Mouse (Mus musculus) neural tube, embryonic 12.5 days (tissue): ENCODE results near the gene Usp24. TPM values are rescaled to one million over a fixed set of nuclear protein-coding genes. Genes with fewer than 3 reads are reported as not detected.

Source experiments
- ATAC-seq: fragments of 200-750 bp; cut with Nextera tagmentation; 2 replicates; pipeline ENCODE4 v1.8.0; 2017; ENCODE audit warnings: low read depth, mild to moderate bottlenecking, moderate TSS enrichment, moderate library complexity; ENCODE audit not compliant: low FRiP score
- H3K27ac ChIP-seq: fragments of 300-500 bp; sonication (generic); 2 replicates; pipeline ENCODE4 v1.5.1; 2016
- H3K27me3 ChIP-seq: fragments of 300-500 bp; sonication (generic); replicated peaks from 2 replicates; pipeline ENCODE4 v1.6.1; 2016; ENCODE audit warnings: mild to moderate bottlenecking
- H3K36me3 ChIP-seq: fragments of 300-500 bp; sonication (generic); 2 replicates; pipeline ENCODE4 v1.6.1; 2016; ENCODE audit warnings: mild to moderate bottlenecking
- H3K4me1 ChIP-seq: fragments of 300-500 bp; sonication (generic); 2 replicates; pipeline ENCODE4 v1.6.1; 2016
- H3K4me2 ChIP-seq: fragments of 300-500 bp; sonication (generic); replicated peaks from 2 replicates; pipeline ENCODE4 v1.6.1; 2016; ENCODE audit warnings: mild to moderate bottlenecking
- H3K4me3 ChIP-seq: fragments of 300-500 bp; sonication (generic); 2 replicates; pipeline ENCODE4 v1.5.1; 2016
- H3K9ac ChIP-seq: fragments of 300-500 bp; sonication (generic); 2 replicates; pipeline ENCODE4 v1.6.1; 2016; ENCODE audit warnings: mild to moderate bottlenecking
- H3K9me3 ChIP-seq: fragments of 300-500 bp; sonication (generic); 2 replicates; pipeline ENCODE4 v1.6.1; 2016; ENCODE audit warnings: mild to moderate bottlenecking
- WGBS: fragments of 180-500 bp; shearing (Covaris S2); methylation state at CpG from one replicate; pipeline ENCODE4 v1.1.7; 2016; 5-methylcytosine and 5-hydroxymethylcytosine counted together
- polyA plus RNA-seq: library from polyadenylated mRNA; unstranded; fragments of >200 nt; fragmentation: Nextera tagmentation; extraction: Ambion mirVana; gene quantifications from 2 replicates; pipeline ENCODE4 v1.2.1, GENCODE M21; 2016

The Usp24 gene
- polyA plus RNA-seq: 10.2 and 11.9 TPM in 2 replicates

- under 1% methylated on average over 59 of the region's 60 CpGs for WGBS
- Histone ChIP-seq H3K9me3 (no peaks in the 10 kb centered on the region), H3K4me3 (peak within 1 kb of the TSS; percentile 96), H3K27ac (peak within 1 kb of the TSS; percentile 94), H3K9ac (peak within 1 kb of the TSS; percentile 97), H3K27me3 (no peaks in the 10 kb centered on the region), H3K4me1 (peaks cover 24% of the 10 kb centered on the region), H3K4me2 (peak within 1 kb of the TSS; percentile 89), H3K36me3 (no peaks in the 10 kb centered on the region)
- ATAC-seq: peak; percentile 85
Observed at GRCm38 (mm10) chr4:106315921-106316350, at the start of gene Usp24. Gene Usp24 (plus strand): TSS chr4:106316213.

DNA sequence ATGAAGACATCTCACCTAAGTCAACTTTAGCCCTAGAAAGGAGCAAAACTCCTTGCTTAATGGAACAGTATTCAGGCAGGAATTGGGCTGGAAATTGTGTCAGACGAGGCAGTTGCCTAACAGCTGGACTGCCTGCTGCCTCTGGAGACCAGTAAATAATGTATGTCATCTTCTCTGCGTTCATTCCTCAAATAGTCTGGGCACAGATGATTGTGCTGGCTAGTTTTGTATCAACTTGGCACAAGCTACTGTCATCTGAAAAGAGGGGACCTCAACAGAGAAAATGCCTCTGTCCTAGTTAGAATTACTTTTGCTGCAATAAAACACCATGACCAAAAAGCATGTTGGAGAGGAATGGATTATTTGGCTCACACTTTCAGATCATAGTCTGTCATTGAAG is 39.1 kb upstream of the Usp24 start:
- 45% methylated on average over 2 of the region's 2 CpGs for WGBS
- Histone ChIP-seq H3K4me2 (no peak overlapping the region), H3K27me3 (no peaks in the 10 kb centered on the region), H3K9ac (no peak overlapping the region), H3K9me3 (no peaks in the 10 kb centered on the region), H3K4me3 (no peak overlapping the region), H3K27ac (no peak overlapping the region), H3K36me3 (no peaks in the 10 kb centered on the region), H3K4me1 (no peaks in the 10 kb centered on the region)
- ATAC-seq: no peak

GRCm38 (mm10) chr4:106279177-106279576 is 36.8 kb upstream of the Usp24 start:
- H3K4me3 ChIP-seq: no peak overlapping the region
- 59% methylated on average over 4 of the region's 4 CpGs for WGBS
- H3K27ac ChIP-seq: no peak overlapping the region
- no peaks in the 10 kb centered on the region for H3K27me3 ChIP-seq
- no peaks in the 10 kb centered on the region for H3K9me3 ChIP-seq
- no peak for ATAC-seq
- no peak overlapping the region for H3K9ac ChIP-seq
- H3K4me2 ChIP-seq: no peak overlapping the region
- H3K36me3 ChIP-seq: no peaks in the 10 kb centered on the region
- no peaks in the 10 kb centered on the region for H3K4me1 ChIP-seq

GRCm38 (mm10) chr4:106281128-106281491 is 34.9 kb upstream of the Usp24 start:
- 97% methylated on average over 2 of the region's 2 CpGs for WGBS
- H3K4me1 ChIP-seq: no peaks in the 10 kb centered on the region
- H3K36me3 ChIP-seq: no peaks in the 10 kb centered on the region
- H3K9me3 ChIP-seq: no peaks in the 10 kb centered on the region
- H3K27ac ChIP-seq: no peak overlapping the region
- no peak overlapping the region for H3K4me2 ChIP-seq
- no peak overlapping the region for H3K9ac ChIP-seq
- no peaks in the 10 kb centered on the region for H3K27me3 ChIP-seq
- no peak overlapping the region for H3K4me3 ChIP-seq
- no peak for ATAC-seq

- Histone ChIP-seq H3K4me3 (no peak overlapping the region), H3K27ac (no peak overlapping the region), H3K36me3 (no peaks in the 10 kb centered on the region), H3K4me1 (no peaks in the 10 kb centered on the region), H3K4me2 (no peak overlapping the region), H3K9ac (no peak overlapping the region), H3K27me3 (no peaks in the 10 kb centered on the region), H3K9me3 (no peaks in the 10 kb centered on the region)
- no peak for ATAC-seq
- 73% methylated on average over 8 of the region's 8 CpGs for WGBS
Observed at GRCm38 (mm10) chr4:106281492-106282122, 34.4 kb upstream of the Usp24 start.

GRCm38 (mm10) chr4:106282123-106282510 is 33.9 kb upstream of the Usp24 start:
- Histone ChIP-seq H3K4me2 (no peak overlapping the region), H3K9ac (no peak overlapping the region), H3K36me3 (no peaks in the 10 kb centered on the region), H3K27ac (no peak overlapping the region), H3K4me3 (no peak overlapping the region), H3K27me3 (no peaks in the 10 kb centered on the region), H3K4me1 (no peaks in the 10 kb centered on the region), H3K9me3 (no peaks in the 10 kb centered on the region)
- WGBS: 89% methylated on average over 3 of the region's 3 CpGs
- ATAC-seq: no peak

DNA sequence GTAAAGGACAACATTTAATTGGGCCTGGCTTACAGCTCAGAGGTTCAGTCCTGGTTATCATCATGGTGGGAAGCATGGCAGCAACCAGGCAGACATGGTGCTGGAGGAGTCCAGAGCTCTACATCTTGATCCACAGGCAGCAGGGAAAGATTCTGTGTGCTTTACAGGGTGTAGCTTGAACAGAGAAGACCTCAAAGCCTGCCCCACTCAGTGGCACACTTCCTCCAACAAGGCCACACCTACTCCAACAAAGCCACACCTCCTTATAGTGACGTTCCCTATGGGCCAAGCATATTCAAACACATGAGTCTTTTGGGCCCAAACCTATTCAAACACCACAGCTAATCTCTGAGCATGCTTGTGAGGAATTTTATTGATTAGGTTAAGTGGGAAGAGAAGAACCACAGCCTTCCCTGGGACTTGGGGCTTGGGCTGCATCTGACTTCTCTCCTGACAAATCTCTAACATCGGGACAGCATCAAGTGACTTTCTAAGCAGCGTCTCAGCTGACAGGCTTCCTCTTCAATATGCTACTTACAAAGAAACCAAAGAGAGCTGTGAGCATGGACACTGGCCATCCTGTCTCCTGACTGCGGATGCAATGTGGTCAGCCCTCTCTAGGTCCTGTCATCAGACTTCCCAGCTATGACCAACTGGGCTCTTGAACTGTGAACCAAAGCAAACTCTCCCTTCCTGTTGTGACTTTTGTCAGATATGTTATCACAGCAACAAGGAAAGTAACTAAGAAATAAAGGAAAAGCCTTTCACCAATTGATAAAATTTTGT is 28.9 kb upstream of the Usp24 start:
- WGBS: 79% methylated on average over 4 of the region's 4 CpGs
- Histone ChIP-seq H3K9me3 (no peaks in the 10 kb centered on the region), H3K27ac (no peak overlapping the region), H3K4me3 (no peak overlapping the region), H3K36me3 (no peaks in the 10 kb centered on the region), H3K27me3 (no peaks in the 10 kb centered on the region), H3K9ac (no peak overlapping the region), H3K4me2 (no peak overlapping the region), H3K4me1 (no peaks in the 10 kb centered on the region)
- ATAC-seq: no peak

DNA sequence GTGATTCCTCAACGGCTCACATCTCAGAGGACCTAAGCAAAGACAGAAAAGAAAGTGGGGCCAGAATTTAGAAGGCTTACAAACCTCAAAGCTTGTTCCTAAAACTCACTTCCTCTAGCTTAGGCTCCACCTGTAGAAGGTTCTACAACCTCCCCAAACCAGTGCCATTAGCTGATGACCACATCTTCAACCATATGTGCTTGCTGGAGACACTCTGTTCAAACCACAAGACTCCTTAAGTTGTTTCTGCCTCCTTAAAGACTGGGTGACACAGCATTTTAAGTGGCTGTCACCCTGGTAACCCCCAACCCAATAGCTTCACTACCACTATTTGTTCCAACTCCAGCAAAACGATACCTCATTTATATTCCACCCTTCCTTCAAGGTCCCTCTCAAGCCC is 25.8 kb upstream of the Usp24 start:
- Histone ChIP-seq H3K4me1 (no peaks in the 10 kb centered on the region), H3K36me3 (no peaks in the 10 kb centered on the region), H3K9ac (no peak overlapping the region), H3K4me2 (no peak overlapping the region), H3K9me3 (no peaks in the 10 kb centered on the region), H3K27ac (no peak overlapping the region), H3K4me3 (no peak overlapping the region), H3K27me3 (no peaks in the 10 kb centered on the region)
- 87% methylated on average over 2 of the region's 2 CpGs for WGBS
- no peak for ATAC-seq

DNA sequence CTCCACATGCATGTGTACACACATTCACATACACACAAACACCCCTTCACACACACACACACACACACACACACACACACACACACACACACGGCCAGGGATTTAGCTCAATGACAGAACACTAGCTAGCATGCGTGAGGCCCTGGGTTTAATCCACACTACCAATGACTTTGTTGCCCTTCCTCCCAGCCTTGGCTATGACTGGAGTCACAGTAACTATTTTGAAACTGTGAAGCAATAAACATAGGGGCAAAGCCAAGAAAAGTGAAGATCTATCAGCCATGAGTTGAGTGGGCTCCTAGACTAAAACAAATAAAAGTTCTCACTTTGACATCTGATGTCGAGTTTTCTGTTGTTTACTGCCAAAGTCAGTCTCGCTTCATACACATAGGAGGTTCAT is 23.2 kb upstream of the Usp24 start:
- WGBS: 89% methylated on average over 4 of the region's 4 CpGs
- Histone ChIP-seq H3K36me3 (no peaks in the 10 kb centered on the region), H3K27ac (no peak overlapping the region), H3K27me3 (no peaks in the 10 kb centered on the region), H3K9me3 (no peaks in the 10 kb centered on the region), H3K4me1 (no peaks in the 10 kb centered on the region), H3K4me3 (no peak overlapping the region), H3K9ac (no peak overlapping the region), H3K4me2 (no peak overlapping the region)
- no peak for ATAC-seq

- 86% methylated on average over 6 of the region's 6 CpGs for WGBS
- H3K4me3 ChIP-seq: no peak overlapping the region
- H3K9me3 ChIP-seq: no peaks in the 10 kb centered on the region
- no peak for ATAC-seq
- no peak overlapping the region for H3K9ac ChIP-seq
- H3K4me2 ChIP-seq: no peak overlapping the region
- no peaks in the 10 kb centered on the region for H3K36me3 ChIP-seq
- no peaks in the 10 kb centered on the region for H3K27me3 ChIP-seq
- no peak overlapping the region for H3K27ac ChIP-seq
- no peaks in the 10 kb centered on the region for H3K4me1 ChIP-seq
Observed at GRCm38 (mm10) chr4:106293378-106294090, 22.5 kb upstream of the Usp24 start.

DNA sequence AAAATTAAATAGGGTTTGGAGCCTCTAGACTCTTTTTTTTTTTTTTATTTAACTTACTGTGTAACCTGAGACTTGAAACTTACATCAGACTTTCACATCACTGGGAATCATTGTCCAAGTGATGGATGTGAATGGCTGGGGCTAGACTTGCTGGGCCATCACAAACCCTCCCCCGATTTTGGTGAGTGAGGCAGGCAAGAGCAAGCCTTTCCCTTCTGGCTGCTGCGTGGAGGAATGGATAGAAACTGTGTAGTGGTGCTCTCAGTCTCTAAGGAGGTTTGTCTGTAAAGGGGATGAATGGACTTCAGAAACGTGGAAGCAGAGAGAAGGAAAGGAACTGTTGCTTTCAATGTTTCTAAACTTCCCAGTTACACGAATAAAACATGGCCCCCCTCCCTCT is 20.3 kb upstream of the Usp24 start:
- Histone ChIP-seq H3K36me3 (no peaks in the 10 kb centered on the region), H3K4me3 (no peak overlapping the region), H3K27me3 (no peaks in the 10 kb centered on the region), H3K4me1 (no peaks in the 10 kb centered on the region), H3K4me2 (no peak overlapping the region), H3K9ac (no peak overlapping the region), H3K9me3 (no peaks in the 10 kb centered on the region), H3K27ac (no peak overlapping the region)
- ATAC-seq: no peak
- WGBS: 59% methylated on average over 4 of the region's 4 CpGs

DNA sequence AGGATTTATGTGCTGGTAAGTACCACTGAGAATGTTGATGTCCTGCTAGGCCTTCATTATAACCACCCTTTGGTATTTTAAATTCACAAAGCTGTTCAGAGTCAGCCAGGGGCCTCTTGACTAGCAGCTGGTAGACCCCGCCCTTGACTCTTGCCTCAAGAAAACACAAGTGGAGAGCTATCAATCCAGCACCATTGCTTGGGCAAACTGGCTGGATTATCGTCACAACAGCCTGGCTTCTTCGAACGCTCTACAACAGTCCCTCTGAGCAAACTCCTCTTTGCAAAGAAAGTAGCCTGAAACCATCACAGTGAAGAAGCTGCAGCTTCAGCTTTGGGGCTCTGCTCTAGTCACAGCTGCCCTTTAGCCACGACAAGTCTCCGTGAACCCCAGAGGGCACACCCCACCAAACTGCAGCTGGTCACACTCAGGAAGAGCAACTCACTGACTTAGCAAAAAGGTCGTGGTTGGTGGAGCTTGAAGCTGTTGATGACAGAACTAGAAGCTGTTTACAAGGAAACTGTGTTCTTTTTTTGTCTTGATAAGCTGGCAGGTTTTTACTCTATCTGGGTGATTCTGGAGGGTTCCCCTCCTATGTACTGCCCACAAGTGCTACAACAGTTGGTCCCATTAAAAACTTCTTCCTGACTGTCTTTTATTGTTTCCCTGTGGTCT is 19.5 kb upstream of the Usp24 start:
- no peak overlapping the region for H3K4me3 ChIP-seq
- no peaks in the 10 kb centered on the region for H3K27me3 ChIP-seq
- no peaks in the 10 kb centered on the region for H3K4me1 ChIP-seq
- ATAC-seq: no peak
- H3K9me3 ChIP-seq: no peaks in the 10 kb centered on the region
- 91% methylated on average over 7 of the region's 7 CpGs for WGBS
- no peak overlapping the region for H3K27ac ChIP-seq
- no peak overlapping the region for H3K4me2 ChIP-seq
- H3K36me3 ChIP-seq: no peaks in the 10 kb centered on the region
- no peak overlapping the region for H3K9ac ChIP-seq
